Mouse (Mus musculus) urinary bladder, postnatal 36 days (tissue): ENCODE measurements at regions not wholly inside any gene's neighbourhood (a gene's known extent, or its start where the extent isn't known, plus 50 kb on each side); places are given as distances from the start of the nearest gene placed in this dataset.

ENCODE experiments used
- DNase-seq, 2 experiments: peaks; one replicate each; pipeline ENCODE4 v3.0.0; 2022; ENCODE audit warnings: low spot score in 2 of 2, mixed read lengths in 1 of 2

- no peak for DNase-seq
Measured at GRCm38 (mm10) chr7:98768460-98768859, 65.6 kb downstream of the Thap12 start.

- DNase-seq: no peak
Measured at GRCm38 (mm10) chr7:98769111-98769734, 65.7 kb upstream of the Wnt11 start.

- no peak for DNase-seq
Measured at GRCm38 (mm10) chr7:98770257-98770890, 64.5 kb upstream of the Wnt11 start.

- DNase-seq: no peak
Measured at GRCm38 (mm10) chr7:98771134-98771775, 63.7 kb upstream of the Wnt11 start.

GRCm38 (mm10) chr7:98774597-98774996, 60.3 kb upstream of the Wnt11 start:
- DNase-seq: no peak

GRCm38 (mm10) chr7:98775031-98775430, 59.9 kb upstream of the Wnt11 start:
- no peak for DNase-seq

- no peak for DNase-seq
Measured at GRCm38 (mm10) chr7:98777304-98777849, 57.5 kb upstream of the Wnt11 start.

GRCm38 (mm10) chr7:98778929-98779328, 56.0 kb upstream of the Wnt11 start:
- peak; percentile 51 to 69 for DNase-seq

GRCm38 (mm10) chr7:98783521-98783920, 51.4 kb upstream of the Wnt11 start:
- DNase-seq: no peak

GRCm38 (mm10) chr7:98783954-98784353, 51.0 kb upstream of the Wnt11 start:
- peak in 1 of 2 experiments; percentile 89 for DNase-seq

GRCm38 (mm10) chr7:98784369-98784931, 50.5 kb upstream of the Wnt11 start:
- no peak for DNase-seq
